Comparison of ENCODE assay signal across 8 mouse cellular contexts in genomic region chr10:75277501-75277900, GRCm38 (mm10). TPM values are rescaled to one million over a fixed set of nuclear protein-coding genes. Genes with fewer than 3 reads are reported as not detected.
DNase-seq lines count a peak whose midpoint lies in the region; ATAC-seq lines count a peak whose summit lies in the region.

No protein-coding gene starts in this region.

- H3K4me3 ChIP-seq in hindbrain, embryonic 11.5 days (ENCODE audit: low read depth, low read length): no peak overlapping the region
- no peak overlapping the region for H3K4me3 ChIP-seq in hindbrain, embryonic 12.5 days

- DNase-seq in hindbrain, embryonic 11.5 days (ENCODE audit: low spot score): peak; percentile 45
- peak; percentile 30 to 47 for DNase-seq in right cerebral cortex, adult 2 months (ENCODE audit: low spot score in 2 of 2)
- no peak for DNase-seq in right cerebral cortex, postnatal 36 days (ENCODE audit: low spot score in 2 of 2)
- DNase-seq in embryo, embryonic 10.5 days (ENCODE audit: low spot score): peak; percentile 32
- DNase-seq in testis, postnatal 14 days (ENCODE audit: low spot score): no peak
- DNase-seq in gastrocnemius, postnatal 14 days: no peak

- no peaks in the 10 kb centered on the region for H3K27me3 ChIP-seq in hindbrain, embryonic 11.5 days (ENCODE audit: control insufficient read depth, insufficient read depth, low read length)
- H3K27me3 ChIP-seq in hindbrain, embryonic 12.5 days: no peaks in the 10 kb centered on the region

- no peaks in the 10 kb centered on the region for H3K4me1 ChIP-seq in hindbrain, embryonic 11.5 days (replicated peaks; ENCODE audit: control insufficient read depth, insufficient read depth, low read length)
- no peaks in the 10 kb centered on the region for H3K4me1 ChIP-seq in hindbrain, embryonic 12.5 days

- ATAC-seq in hindbrain, embryonic 11.5 days (ENCODE audit: low FRiP score): no peak
- no peak for ATAC-seq in hindbrain, embryonic 12.5 days (ENCODE audit: low FRiP score)
- 0 out of 2 replicates have a peak, but pooled peaks have one; percentile 30 for ATAC-seq in neutrophil, adult 5-6 weeks (ENCODE audit: extremely low read depth, insufficient number of reproducible peaks, low FRiP score, poor library complexity, severe bottlenecking)

- no peak overlapping the region for H3K4me2 ChIP-seq in hindbrain, embryonic 11.5 days (replicated peaks; ENCODE audit: low read depth, low read length)
- H3K4me2 ChIP-seq in hindbrain, embryonic 12.5 days (replicated peaks): no peak overlapping the region

- intact Hi-C loops in gastrocnemius, postnatal 14 days (cut with DNase I; ENCODE audit: low total_unique reads): loop anchor here (10.0 kb wide), 1 partner anchor 207 kb away; no protein-coding TSS in a partner anchor

- H3K9me3 ChIP-seq in hindbrain, embryonic 11.5 days (ENCODE audit: control insufficient read depth, low read length): no peaks in the 10 kb centered on the region
- no peaks in the 10 kb centered on the region for H3K9me3 ChIP-seq in hindbrain, embryonic 12.5 days (replicated peaks)

- H3K36me3 ChIP-seq in hindbrain, embryonic 11.5 days (ENCODE audit: control insufficient read depth, insufficient read depth, low read length): peaks cover 3% of the 10 kb centered on the region; the same call in 1 of the 2 replicates
- H3K36me3 ChIP-seq in hindbrain, embryonic 12.5 days: peaks cover 40% of the 10 kb centered on the region

- 72% methylated on average over 1 of the region's 1 CpGs for WGBS in hindbrain, embryonic 11.5 days
- 89% methylated on average over 1 of the region's 1 CpGs for WGBS in hindbrain, embryonic 12.5 days

- H3K9ac ChIP-seq in hindbrain, embryonic 11.5 days (ENCODE audit: low read depth, low read length): no peak overlapping the region
- no peak overlapping the region for H3K9ac ChIP-seq in hindbrain, embryonic 12.5 days

- no peak overlapping the region for H3K27ac ChIP-seq in hindbrain, embryonic 11.5 days (ENCODE audit: low read depth, low read length)
- H3K27ac ChIP-seq in hindbrain, embryonic 12.5 days: no peak overlapping the region

RNA-seq across cellular contexts. Expression of gene Adora2a, which starts 39.2 kb away (rescaled TPM):
- polyA plus RNA-seq in hindbrain, embryonic 11.5 days (2014; fragmentation: Nextera tagmentation; extraction: Ambion mirVana): 4.1 and 5.0 TPM in 2 replicates
- 2.5 and 3.0 TPM in 2 replicates for polyA plus RNA-seq in hindbrain, embryonic 12.5 days (2016; fragmentation: Nextera tagmentation; extraction: Ambion mirVana)
- total RNA-seq in neutrophil, adult 5-6 weeks (2017): 2.9 and 3.1 TPM in 2 replicates
- total RNA-seq in gastrocnemius, postnatal 14 days (2021): 1 to 10 TPM; 2.7 to 2.9 TPM

Comparison
In these comparisons a context has a peak if more than half of its experiments do, and no peak if none do; other contexts are left out.
1. DNase-seq: peak in hindbrain, embryonic 11.5 days (single experiment), right cerebral cortex, adult 2 months (2 of 2) and embryo, embryonic 10.5 days (single experiment); none in right cerebral cortex, postnatal 36 days (0 of 2), testis, postnatal 14 days (single experiment) and gastrocnemius, postnatal 14 days (single experiment).